Mouse (Mus musculus): Measurements from ENCODE around the gene Cand2. TPM values are rescaled to one million over a fixed set of nuclear protein-coding genes. Genes with fewer than 3 reads are reported as not detected.

The Cand2 gene
- total RNA-seq, 2 experiments from 2014 or later = 2.7 to 3.7 TPM

DNA sequence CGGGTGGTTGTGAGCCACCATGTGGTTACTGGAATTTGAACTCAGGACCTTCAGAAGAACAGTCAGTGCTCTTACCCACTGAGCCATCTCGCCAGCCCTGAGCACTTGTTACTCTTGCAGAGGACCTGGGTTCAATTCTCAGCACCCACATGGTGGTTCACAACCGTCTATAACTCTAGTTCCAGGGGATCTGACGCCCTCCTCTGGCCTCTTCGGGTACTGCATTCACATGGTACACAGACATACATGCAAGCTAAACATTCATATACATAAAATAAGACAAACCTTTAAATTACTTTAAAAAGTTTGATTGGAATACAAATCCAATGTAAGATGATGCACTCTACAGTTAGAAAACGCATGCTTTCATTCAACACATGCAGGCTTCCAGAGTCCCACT, 2.1 kb upstream of the Cand2 start:
- DNase-seq (ENCODE audit: extremely low spot score in 1 of 2, low spot score in 2 of 2) = no peak
- intact Hi-C loops (cut with DNase I) = no loop called here

DNA sequence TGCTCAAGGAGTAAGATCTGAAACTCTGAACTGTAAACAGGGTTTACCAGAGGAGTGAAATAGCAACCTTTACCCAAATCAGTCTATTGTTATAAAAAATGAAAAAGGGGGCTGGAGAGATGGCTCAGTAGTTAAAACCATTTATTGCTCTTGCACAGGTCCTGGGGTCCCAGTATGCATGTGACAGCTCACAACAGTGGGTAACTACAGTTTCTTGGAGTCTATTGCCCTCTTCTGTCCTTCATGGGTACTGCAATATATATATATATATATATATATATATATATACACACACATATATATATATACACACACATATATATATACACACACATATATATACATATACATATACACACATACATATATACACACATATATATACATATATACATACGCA, 1.7 kb upstream of the Cand2 start:
- DNase-seq (ENCODE audit: extremely low spot score in 1 of 2, low spot score in 2 of 2) = no peak
- intact Hi-C loops (cut with DNase I) = no loop called here

DNA sequence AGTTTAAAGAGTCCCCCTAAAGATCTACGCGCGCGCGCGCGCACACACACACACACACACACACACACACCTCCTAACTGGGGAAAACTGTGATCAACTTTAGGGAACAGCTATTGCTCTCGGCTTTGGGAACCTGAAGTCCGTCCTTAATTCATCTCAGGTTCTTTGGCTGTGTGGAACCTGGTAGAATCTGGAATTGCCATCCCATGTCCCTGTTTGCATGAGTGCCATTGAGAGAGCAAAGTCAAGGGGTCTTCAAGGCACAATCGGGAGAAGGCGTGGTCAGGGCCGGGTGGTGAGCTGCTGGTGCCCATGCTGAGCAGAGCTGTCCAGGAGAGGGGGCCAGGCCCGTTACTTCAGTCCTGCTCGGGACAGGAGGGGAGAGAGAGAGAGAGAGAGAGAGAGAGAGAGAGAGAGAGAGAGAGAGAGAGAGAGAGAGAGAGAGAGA, 348 bp upstream of the Cand2 start:
- intact Hi-C loops (cut with DNase I) = no loop called here
- DNase-seq (ENCODE audit: extremely low spot score in 1 of 2, low spot score in 2 of 2) = no peak

DNA sequence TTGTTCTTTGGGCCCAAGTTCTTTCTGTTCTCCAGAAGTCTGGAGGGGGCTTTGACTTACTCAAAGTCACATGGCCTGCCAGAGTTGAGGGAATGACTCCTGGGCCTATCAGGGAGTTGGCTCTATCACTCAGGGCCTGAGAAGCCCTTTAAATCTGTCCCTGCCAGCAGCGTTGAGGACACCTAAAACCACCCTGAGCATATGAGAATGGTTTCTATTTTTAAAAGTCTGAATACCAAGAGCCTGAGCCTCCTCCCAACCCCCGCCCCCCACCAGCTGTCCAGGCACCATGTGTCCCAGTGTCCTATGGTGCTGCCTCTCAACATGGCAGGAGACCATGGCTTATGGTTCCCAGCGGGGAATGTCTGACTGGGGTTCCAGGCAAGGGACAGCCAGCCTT, 1.5 kb downstream of the Cand2 start:
- intact Hi-C loops (cut with DNase I) = no loop called here
- no peak for DNase-seq (ENCODE audit: extremely low spot score in 1 of 2, low spot score in 2 of 2)

DNA sequence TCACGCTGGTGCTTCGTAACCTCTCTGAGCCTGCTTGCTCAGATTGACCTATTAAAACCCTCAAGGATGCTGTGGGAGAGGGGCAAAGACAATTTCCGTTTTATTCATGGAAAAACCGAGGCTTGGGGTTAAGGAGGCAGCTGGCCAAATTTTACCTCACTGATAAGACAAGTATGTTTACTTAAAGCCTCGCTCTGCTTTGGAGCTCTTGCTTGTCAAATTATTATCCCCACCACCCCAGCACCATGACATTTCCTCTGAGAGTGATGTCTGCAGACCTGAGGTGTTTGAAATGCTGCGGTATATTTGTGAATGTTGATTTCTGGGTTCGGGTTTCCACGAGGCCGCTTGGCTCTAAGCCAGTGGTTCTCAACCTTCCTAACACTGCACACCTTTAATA, 2.0 kb downstream of the Cand2 start:
- intact Hi-C loops (cut with DNase I) = no loop called here
- no peak for DNase-seq (ENCODE audit: extremely low spot score in 1 of 2, low spot score in 2 of 2)

DNA sequence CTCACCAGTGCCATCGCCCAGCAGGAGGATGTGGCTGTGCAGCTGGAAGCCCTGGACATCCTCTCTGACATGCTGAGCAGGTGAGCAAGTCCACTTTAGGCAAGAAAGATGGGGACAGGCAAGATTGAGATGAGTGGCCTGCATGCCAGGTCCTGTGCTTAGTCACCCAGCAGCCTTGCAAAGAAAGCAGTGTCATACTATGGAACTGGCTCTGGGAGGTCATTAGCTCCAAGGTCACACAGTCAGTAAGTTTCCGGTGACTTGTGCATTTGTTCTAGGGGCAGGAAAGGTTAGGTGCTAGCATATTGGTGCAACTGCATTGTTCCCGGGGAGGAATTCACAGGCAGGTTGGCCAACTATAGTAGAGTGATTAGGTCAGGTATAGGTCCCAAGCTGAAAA, 8.4 kb downstream of the Cand2 start:
- intact Hi-C loops (cut with DNase I) = no loop called here
- DNase-seq (ENCODE audit: extremely low spot score in 1 of 2, low spot score in 2 of 2) = no peak

DNA sequence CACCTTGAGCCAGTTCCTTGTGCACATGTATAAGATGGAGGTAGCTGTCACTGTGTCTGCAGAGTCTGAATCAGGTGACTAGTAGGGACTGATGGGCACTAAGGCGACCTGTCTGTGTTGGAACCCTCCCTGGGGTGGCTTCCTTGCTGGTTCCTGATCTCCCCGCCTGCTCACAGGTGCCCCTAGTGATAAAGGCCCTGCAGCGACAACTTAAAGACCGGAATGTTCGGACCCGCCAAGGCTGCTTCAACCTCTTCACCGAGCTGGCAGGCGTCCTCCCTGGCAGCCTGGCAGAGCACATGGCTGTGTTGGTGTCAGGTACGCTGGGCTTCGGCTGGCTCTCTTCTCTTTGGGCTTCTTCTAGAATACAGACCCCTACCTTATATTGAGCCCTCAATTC, 16.7 kb downstream of the Cand2 start:
- intact Hi-C loops (cut with DNase I) = no loop called here
- no peak for DNase-seq (ENCODE audit: extremely low spot score in 1 of 2, low spot score in 2 of 2)

DNA sequence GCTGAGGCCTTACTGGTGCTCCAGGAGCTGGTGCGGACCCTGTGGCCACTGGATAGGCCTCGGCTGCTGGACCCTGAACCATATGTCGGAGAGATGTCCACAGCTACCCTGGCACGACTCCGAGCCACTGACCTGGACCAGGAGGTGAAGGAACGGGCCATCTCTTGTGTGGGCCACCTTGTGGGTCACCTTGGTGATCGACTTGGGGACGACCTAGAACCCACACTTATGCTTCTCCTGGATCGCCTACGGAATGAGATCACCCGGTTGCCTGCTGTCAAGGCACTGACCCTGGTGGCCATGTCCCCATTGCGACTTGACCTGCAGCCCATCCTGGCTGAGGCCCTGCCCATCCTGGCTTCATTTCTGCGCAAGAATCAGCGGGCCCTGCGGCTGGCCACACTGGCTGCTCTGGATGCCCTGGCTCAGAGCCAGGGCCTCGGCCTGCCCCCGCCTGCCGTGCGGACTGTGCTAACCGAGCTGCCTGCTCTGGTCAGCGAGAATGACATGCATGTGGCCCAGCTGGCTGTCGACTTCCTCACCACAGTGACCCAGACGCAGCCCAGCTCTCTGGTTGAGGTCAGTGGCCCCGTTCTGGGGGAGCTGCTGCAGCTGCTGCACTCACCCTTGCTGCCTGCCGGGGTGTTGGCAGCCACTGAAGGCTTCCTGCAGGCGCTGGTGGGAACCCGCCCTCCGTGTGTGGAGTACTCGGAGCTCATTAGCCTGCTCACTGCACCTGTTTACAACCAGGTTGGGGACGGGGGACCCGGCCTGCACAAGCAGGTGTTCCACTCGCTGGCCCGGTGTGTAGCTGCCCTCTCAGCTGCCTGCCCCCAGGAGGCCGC, 17.7 kb downstream of the Cand2 start:
- intact Hi-C loops (cut with DNase I) = no loop called here
- peak in 1 of 2 experiments; percentile 55 for DNase-seq (ENCODE audit: extremely low spot score in 1 of 2, low spot score in 2 of 2)

DNA sequence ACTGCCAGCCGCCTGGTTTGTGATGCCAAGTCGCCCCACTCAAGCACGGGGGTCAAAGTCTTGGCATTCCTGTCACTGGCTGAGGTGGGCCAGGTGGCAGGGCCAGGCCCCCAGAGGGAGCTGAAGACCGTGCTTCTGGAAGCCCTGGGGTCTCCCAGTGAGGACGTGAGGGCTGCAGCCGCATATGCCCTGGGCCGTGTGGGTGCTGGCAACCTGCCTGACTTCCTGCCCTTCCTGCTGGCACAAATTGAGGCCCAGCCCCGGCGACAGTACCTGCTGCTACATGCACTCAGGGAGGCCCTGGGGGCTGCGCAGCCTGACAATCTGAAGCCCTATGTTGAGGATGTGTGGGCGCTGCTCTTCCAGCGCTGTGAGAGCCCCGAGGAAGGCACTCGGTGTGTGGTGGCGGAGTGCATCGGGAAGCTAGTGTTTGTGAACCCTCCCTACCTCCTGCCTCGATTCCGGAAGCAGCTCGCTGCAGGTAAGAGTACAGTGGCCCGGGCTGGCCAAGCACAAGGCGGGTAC, 18.4 kb downstream of the Cand2 start:
- intact Hi-C loops (cut with DNase I) = no loop called here
- DNase-seq (ENCODE audit: extremely low spot score in 1 of 2, low spot score in 2 of 2) = peak in 1 of 2 experiments; percentile 44

DNA sequence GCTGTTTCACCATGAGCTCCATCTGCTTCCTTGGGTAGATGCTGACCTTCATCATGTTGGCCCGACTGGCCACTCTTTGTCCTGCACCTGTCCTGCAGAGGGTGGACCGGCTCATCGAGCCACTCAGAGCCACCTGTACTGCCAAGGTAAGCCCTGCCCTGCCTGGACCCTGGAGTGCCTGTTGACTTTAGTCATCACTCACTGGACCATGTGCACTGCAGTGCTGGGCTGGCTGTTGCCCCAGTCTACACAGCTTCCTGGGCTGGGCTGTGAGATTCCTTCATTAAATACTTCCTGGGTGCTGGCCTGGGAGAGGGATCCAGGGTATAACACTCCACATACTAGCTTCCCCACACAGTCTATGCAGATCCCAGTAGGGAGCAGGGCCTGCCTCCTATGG, 27.5 kb downstream of the Cand2 start:
- no peak for DNase-seq (ENCODE audit: extremely low spot score in 1 of 2, low spot score in 2 of 2)
- intact Hi-C loops (cut with DNase I) = loop anchor here (5.0 kb wide), 1 partner anchor 170 kb away; no protein-coding TSS in a partner anchor

DNA sequence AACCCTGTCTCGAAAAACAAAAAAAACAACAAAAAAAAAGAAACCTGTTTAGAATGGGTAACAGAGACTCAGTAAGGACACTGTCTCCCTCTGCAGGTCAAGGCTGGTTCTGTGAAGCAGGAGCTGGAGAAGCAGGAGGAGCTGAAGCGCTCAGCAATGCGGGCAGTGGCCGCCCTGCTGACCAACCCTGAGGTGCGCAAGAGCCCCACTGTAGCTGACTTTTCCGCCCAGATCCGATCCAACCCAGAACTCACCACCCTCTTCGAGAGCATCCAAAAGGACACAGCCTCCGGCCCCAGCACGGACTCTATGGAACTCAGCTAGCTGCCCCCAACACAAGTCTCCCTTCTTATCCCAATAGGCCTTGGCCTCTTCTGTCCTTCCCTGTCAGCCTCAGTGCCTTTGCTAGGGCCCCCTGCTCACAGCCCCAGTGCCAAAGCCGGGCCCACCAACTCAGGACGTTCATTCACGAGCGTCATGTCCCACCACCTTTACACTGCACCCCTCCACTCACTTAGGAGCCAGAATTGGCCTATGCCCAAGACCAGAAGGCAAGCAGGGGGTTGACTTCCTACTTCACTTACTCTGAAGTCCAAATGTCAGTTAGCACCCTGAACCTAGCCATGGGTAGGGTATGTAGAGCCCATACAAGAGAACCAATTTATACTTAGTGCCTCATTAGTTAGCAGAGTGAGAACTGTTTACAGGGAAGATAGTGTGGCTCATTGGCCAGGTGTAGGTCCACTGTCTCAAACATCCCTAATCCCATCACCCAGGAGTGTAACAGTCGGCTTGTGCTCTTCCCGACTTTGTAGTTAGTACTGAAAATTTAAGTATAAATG, 29.4 kb downstream of the Cand2 start:
- intact Hi-C loops (cut with DNase I) = loop anchor here (5.0 kb wide), 1 partner anchor 171 kb away; no protein-coding TSS in a partner anchor
- peak; percentile 63 to 89 for DNase-seq (ENCODE audit: extremely low spot score in 1 of 2, low spot score in 2 of 2)

DNA sequence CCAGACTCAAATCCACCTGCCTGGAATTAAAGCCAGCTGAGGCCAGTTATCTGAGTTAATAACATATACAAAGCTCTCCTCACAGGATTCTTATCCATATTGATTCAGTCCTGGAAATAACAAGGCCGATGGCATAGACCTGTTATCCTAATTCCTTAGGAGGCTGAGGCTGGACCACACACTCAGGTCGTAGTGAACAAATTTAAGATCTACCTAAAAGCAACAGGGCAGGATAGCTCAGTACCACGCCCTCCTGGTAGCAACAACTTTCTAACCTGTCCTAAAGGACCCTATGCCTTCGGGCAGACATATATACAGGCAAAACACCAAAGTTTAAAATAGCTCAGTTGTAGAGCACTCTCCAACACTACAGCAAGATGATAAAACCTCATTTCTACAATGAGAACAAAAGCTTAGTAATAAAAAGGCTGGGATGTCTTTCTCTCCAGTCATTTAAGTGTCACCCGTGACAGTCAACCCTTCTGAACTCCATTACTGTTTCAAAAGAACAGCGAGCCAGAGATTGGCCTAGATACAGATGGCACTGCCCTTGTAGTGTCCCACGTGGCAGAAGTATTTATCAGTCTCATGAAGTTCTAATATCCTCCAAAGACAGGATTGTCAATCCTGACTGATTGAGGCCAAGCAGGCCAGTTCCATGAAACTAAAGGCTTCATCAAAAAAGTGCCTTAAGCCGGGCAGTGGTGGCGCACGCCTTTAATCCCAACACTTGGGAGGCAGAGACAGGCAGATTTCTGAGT, 30.3 kb downstream of the Cand2 start:
- no peak for DNase-seq (ENCODE audit: extremely low spot score in 1 of 2, low spot score in 2 of 2)
- intact Hi-C loops (cut with DNase I) = loop anchor here (5.0 kb wide), 1 partner anchor 172 kb away; no protein-coding TSS in a partner anchor

DNA sequence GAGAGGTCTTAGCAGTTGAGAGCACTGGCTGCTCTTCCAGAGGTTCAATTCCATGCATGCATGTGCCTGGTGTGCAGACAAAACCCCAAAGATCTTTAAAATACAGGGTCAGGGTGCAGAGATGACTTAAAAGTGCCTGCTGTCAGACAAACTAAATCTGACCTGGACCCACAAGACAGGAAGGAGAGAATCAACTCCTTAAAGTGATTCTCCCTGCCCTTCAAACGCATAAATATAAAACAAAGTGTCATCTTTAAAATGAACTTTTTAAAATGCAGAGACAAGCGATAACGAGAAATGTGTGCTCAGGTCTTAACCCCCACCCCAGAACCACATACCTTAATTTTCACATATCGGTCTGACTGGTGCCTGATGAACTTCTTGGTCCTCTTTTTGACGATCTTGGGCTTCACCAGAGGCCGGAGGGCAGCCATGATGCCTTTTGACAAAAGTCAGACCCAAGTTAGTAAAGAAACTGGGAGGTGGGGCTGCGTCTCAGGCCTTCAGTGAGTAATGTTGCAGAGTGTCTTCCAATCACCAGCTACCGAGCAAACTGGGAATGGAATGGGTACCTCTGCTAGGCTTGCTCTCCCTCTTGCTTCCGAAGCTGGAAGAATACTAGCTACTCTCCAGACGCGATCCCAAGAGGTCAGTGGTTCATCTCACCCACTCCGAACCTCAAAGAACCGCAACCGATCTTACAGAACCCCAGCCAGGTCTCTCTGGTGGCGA, 33.3 kb downstream of the Cand2 start:
- DNase-seq (ENCODE audit: extremely low spot score in 1 of 2, low spot score in 2 of 2) = no peak
- intact Hi-C loops (cut with DNase I) = no loop called here

DNA sequence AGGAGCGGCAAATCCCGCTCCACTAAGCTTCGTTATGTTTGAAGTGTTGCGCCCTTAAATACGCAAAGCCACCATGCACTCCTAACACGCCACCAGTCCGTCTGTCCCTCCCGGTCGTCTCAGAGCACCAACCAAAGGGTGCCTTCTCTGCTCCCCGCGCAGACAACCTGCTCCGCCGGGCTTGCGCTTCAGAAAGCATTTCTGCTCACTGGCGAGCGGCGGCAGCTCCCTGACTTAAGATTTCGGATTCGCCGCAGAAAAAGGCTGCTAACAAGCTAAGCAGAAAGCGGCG, 33.8 kb downstream of the Cand2 start:
- intact Hi-C loops (cut with DNase I) = no loop called here
- DNase-seq (ENCODE audit: extremely low spot score in 1 of 2, low spot score in 2 of 2) = no peak

DNA sequence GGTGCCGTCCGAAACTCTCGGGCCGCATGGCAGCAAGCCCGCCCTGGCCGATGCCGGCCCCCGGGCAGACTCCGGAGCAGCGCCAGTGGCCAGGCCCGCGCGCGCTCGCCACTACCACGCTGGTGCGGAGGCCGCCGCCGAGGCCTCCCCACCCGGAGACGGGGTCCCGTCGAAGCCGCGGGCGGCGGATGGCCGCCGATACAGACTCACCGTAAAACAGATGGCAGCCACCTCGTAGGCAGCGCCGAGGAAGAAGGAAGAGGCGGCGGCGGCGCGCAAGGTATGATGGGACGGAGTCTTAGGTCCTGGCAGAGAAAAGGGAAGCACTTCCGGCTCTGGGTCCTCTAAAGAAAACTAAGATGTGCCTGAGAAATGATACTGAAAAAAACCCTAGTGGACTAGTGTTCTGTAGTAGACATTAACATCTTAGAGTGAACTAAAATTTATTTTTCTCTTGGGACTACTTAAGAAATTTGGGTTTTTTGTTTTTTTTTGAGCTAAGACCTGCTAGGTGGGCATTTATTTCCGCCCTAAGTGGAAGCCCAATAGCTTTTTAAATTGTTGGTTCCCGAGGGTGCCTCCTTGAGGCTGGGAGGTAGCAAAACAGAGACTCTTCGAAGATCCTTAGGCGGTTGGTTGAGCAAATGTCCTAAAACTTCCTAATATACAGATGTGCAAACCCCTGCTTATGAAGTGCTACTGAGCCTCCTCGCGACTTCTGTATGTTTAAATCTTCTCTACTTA, 34.3 kb downstream of the Cand2 start, which contains the start of gene Rpl32:
Rpl32 (minus strand) TSS at position 260 of the 744 bp plus-strand sequence.
- peak; percentile 86 to 91 for DNase-seq (ENCODE audit: extremely low spot score in 1 of 2, low spot score in 2 of 2)
- intact Hi-C loops (cut with DNase I) = no loop called here

DNA sequence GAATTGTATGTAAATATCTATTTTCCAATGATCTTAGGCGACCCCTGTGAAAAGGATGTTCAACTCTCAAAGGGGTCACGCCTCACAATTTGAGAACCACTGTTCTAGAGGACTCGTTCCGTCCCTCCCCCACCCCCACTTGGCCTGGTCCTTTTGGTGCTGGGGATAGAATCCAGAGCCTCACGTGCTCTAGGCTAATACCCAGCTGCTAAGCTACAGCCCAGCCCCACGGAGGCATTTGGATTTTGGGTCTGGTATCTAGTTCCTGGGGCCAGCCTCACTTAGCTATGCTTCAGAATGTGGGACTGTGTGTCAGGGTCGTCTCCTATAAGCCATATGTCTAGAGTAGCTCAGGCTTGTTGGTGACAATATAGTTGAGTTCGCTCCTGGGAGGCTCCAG, 37.3 kb downstream of the Cand2 start:
- DNase-seq (ENCODE audit: extremely low spot score in 1 of 2, low spot score in 2 of 2) = no peak
- intact Hi-C loops (cut with DNase I) = loop anchor here (10.0 kb wide), 1 partner anchor 193 kb away; no protein-coding TSS in a partner anchor

DNA sequence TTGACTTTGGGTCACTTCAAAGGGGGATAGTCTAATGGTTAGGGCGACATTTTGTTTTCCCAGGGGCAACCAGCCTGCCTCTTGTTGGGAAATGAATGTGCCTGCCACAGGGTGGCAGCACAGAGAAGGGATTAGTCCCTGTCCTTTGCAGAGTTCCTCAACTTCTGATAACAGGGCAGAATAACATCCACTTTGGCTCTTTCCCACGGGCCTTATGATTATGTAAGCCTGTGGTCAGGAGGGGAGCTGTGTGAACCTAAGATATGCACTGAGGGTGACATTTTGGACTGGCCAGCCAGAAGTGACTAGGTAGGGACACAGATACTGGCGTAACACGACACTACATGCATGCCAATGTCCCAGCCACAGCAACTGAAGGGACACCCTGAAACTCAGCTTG, 39.8 kb downstream of the Cand2 start:
- DNase-seq (ENCODE audit: extremely low spot score in 1 of 2, low spot score in 2 of 2) = peak in 1 of 2 experiments; percentile 76
- intact Hi-C loops (cut with DNase I) = loop anchor here (10.0 kb wide), 1 partner anchor 191 kb away; no protein-coding TSS in a partner anchor

Data from left cerebral cortex, postnatal 10 days (tissue).